Mouse (Mus musculus): ENCODE results near the gene Cap2. TPM values are rescaled to one million over a fixed set of nuclear protein-coding genes. Genes with fewer than 3 reads are reported as not detected.

Gene Cap2
- polyA plus RNA-seq, 1 experiment, result 13.5 TPM

DNA sequence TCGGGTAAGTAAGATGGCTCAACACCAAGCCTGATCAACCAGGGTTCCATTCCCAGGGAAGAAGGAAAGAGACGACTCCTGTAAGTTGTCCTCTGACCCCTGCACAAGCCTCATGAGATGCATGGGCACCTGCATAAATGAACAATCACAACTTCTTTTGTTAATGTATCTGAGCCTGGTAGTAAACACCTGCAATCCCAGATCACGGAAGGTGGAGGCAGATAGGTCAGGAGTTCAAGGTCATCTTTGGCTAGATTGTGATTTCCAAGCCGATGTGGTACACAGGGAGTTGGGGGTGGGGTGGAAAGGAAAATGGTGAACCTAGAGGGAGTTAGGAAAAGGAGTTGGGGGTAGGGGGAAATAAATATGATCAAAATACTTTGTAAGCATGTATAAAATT lies 131.1 kb downstream of the Cap2 start:
- DNase-seq (ENCODE audit: low read depth), result no peak

DNA sequence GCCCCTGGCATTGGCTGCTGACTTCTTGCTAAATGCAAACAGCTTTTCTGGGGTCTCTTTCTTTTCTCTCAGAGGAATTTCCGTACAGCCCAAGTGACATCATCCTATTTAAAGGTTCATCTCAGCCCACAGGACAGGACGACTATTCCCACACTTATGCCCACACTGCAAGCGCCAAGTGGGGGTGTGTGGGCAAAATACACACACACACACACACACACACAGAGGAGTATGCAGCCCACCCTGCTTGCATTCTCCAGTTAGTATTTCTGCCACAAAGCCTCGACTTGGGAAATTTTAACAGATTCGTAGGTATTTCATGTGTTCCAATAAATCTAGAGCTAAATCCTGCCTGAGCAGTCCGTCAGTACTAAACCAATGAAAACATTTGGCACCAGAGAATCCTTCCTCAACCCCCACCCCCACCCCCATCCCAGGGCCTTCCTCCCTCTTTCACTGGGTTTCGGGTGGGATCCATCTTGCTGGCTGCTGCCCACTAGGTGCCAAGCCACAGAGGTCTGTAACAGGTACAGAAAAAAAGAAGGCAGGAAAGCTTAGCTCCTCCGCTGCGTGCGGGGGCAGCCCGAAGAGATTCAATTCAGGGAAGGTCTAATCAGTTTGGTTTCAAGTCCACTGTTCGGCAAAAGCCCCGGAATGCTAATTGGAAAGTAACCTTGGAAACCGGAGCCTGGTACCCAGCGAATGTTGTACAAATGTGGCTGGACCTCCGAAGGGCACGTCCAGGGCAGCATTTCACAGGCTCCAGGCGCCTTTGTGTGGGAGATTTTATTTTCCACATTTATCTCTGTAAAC lies 131.9 kb downstream of the Cap2 start:
- DNase-seq (ENCODE audit: low read depth), result no peak

DNA sequence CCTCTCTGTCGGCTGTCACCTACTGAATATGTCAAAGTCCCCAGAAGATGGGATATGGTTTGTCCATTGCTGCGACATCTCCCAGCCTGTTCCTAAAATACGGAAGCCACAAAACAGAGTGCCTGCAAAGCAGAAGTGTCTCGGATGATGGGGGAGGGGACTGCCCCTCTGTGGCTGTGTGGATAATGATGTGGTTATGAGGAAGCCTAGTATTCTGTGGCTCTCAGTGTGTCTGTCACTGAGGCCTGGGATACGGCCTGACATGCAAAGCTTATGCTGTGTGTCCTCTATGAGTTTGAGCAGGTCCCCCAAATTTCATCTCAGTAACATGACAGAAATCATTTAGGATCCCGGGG lies 132.5 kb downstream of the Cap2 start:
- no peak for DNase-seq (ENCODE audit: low read depth)

DNA sequence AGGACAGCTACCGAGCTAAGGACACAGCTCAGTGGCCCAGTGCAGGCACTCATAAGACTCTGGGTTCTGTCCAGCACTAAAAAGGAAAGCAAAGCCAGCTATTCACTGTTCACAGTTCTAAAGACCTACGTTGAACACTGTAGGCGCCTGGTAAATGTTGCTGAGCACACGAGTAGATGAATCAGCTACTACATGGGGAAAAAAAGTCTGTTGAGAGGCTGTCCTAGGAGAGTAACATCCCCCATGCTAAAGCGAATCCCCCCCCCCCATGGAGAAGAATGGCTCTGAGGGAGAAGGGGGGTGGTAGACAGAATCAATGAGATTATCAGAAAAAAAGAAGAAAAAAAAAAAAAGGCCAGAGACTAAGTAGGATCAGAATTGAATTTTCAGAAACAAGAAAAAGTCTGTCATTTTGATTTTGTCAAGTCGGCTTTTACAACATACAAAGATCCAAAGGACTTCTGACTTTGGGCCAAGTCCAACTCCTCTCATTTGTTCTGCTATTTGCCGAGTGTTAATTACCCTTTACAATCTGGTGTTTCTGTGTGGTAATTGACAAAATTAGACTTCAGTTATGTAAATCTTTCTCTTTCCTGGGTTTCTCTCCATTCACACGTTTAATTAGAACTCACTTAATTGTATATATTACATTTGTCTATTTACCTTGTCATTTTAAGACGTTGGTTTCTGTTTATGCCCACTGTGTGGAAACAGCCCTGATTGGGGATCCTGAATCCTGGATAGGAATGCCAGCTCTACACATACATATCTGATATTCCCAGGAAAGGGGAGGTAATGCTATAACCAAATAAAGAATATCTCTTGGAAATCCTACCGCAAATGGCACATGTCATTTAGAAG lies 139.2 kb downstream of the Cap2 start:
- DNase-seq (ENCODE audit: low read depth), result no peak

DNA sequence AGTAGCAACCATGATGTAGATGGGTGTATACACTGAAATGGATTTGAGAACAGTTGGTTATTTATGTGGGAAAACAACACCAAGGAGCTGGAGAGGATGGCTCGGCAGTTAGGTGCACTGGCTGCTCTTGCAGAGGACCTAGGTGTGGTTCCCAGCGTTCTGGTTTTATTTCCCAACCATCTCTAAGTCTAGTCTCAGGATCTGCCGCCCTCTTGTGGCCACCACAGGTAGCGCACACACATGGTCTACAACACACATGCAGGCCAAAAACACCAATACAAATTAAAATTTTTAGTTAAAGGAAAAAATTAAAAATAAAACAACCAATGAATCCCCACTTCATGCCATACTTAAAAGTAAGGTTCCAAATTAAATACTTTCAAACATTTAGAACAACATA lies 140.7 kb downstream of the Cap2 start:
- DNase-seq (ENCODE audit: low read depth), result no peak

DNA sequence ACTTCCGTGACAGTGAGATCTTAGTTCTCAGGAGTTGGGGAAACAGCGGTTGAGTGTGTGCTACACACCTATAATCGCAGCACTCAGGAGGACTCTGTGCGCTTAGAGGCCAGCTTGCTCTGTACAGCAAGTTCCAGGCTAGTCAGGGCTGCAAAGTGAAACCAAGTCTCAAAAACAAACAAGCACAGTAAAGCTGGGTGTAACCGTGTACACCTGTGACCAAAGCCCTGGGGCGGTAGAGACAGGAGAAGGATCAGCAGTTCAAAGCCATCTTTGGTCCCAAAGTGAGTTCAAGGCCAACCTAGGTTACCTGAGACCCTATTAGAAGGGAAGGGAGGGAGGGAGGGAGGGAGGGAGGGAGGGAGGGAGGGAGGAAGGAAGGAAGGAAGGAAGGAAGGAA lies 142.5 kb downstream of the Cap2 start:
- DNase-seq (ENCODE audit: low read depth), result no peak

DNA sequence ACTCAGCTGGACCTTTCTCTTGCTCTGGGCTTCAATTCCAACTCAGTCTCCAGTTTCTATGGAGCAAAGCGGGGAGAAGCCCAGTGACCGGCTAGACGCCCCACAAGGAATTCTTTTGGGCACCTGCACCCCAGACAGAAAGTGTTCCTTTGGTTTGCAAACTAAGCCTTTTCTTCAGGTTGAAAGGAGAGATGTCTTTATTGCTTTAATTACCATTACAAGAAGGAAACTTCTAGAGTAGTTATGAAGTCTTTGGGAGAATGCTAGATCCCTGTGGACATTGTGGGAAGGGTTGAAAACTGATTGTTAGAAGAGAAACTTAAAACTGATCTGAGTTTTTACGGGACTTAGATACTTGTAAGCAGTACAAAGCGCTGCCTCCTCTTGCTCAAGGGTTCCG lies 143.8 kb downstream of the Cap2 start:
- DNase-seq (ENCODE audit: low read depth), result no peak

DNA sequence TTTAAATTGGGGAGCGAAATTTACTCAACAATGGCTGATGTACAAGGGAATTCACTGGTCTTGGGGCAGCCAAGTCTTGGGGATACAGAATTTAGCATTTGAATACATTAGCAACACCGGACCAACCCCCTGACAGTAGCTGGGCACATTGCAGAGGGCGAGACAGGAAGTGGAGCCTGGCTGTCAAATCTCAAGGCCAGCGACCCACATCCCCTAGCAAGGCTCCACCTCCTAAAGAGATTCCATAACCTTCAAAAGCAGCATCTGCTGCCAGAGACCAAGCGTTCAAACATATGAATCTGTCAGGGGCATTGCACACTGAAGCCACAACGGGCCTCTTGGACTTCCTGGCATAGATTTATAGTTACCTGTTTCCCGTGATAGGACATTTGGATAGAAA lies 150.2 kb downstream of the Cap2 start:
- DNase-seq (ENCODE audit: low read depth), result no peak

DNA sequence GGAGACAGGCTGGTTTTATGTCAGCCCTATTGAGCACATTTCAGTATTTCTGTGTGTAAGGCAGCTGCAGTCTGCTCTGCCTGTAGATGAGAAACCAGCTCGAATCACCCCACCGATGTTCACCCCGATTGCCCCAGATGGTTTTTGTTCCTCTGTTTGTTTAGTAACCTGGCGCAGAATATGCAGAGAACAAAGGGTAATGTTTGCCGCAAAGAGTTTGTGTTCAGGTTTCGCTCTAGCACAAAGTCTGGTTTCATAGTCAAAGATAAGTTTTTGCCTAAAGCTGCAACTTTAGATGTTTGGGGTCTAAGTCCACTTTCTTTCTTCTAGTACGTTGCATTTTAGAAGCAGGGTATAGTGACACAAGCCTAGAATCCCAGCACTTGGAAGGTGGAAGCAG lies 151.0 kb downstream of the Cap2 start:
- no peak for DNase-seq (ENCODE audit: low read depth)

DNA sequence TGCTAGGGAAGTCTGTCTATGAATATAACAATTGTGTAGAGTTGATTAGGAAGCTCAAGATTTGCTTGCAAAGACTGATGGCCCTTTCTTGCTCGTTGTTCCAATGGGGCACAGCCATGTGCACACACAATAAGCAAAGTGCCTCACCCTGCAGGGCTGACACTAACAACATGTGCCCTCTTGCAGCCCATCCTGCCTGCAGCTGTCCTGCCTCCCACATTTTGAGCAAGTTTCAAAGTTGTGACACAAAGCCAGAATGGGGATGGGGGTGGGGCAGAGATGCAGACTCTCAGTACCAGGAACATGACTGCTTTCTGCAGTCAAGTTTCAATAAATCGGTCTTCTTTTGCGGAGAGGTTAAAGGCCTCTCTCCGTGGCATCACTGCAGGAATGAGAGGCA lies 152.0 kb downstream of the Cap2 start:
- no peak for DNase-seq (ENCODE audit: low read depth)

DNA sequence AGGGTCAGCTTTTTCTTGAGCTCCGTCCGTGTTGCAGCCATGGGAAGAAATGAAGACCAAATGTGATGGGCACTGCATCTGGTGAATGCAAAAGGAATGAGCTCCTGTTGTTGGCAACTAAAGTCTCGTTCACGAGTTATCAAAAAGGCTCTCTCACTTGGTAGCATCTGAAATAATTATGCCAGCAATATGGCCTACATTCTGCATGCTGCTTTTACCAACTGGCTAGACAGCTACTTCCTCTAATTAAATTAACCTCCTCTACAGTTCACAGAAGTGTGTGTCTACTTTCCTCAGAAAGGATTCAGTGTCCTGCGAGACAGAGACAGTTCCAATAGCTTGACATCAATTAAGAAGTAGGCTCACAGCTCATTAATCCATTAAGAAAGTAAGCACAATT lies 152.9 kb downstream of the Cap2 start:
- DNase-seq (ENCODE audit: low read depth), result no peak

DNA sequence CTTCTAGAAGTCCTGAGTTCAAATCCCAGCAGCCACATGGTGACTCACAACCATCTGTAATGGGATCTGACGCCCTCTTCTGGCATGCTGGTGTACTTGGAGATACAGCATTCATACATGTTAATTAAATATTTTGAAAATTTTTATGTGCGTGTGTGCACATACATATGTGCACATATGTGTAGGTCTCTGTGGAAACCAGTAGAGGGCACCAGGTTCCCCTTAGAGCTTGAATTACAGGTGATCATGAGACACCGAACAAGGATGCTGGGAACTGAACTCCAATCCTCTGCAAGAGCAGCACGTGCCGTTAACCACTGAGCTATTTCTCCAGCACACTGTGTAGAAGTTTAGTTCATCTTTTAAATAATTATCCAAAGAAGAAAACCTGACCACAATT lies 157.6 kb downstream of the Cap2 start:
- no peak for DNase-seq (ENCODE audit: low read depth)

DNA sequence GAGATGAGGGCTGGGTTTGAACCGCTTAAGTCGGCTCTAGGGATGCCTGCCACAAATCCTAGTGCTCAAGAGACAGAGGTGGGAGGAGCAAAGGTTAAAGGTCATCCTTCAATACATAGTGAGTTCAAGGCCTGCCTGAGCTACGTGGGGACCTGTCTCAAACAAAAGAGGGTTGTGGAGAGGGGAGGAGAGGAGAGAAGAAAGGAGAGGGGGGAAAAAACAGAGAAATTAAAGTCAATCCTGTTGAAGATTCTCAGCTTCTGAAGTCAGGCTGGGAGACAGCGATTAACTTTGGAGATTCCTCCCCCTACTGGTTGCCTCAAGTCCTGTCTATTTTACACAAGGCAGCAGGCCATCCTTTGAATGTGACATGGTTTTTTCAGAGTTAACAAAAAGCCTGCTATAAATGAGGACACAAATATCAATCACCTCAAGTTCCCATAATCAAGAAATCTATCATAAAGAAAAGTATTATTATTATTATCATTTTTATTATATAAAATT lies 161.9 kb downstream of the Cap2 start:
- DNase-seq (ENCODE audit: low read depth), result no peak

DNA sequence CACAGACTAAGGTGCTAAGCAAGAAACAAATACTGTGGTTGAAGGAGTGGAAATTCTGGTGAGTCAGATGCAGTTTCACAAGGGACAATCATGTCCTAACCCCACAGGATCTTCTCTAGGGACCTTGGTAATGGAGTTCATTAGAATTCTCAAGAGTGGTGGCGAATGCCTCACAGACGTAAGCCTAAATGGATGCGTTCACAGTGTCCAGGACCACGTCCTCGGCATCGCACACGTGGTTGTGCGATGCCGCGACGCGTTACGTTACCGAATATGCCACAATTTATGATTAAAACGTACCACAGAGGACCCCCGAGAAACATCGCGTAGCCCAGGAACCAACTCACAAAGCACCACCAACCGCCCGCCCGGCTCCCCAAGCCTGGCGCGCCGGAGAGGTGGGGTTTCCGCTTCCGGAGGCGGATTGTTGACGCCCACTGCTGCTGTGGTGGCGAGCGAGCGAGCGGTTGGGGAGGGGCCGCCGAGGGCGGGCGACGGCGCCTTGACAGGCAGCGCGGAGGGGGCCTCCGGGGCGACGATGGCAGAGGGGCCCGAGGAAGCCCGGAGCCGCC lies 167.5 kb downstream of the Cap2 start, which contains the start of gene Fam8a1:
Gene Fam8a1 (plus strand): TSS at position 475 of the 572 bp plus-strand sequence.
- DNase-seq (ENCODE audit: low read depth), result peak; percentile 37

DNA sequence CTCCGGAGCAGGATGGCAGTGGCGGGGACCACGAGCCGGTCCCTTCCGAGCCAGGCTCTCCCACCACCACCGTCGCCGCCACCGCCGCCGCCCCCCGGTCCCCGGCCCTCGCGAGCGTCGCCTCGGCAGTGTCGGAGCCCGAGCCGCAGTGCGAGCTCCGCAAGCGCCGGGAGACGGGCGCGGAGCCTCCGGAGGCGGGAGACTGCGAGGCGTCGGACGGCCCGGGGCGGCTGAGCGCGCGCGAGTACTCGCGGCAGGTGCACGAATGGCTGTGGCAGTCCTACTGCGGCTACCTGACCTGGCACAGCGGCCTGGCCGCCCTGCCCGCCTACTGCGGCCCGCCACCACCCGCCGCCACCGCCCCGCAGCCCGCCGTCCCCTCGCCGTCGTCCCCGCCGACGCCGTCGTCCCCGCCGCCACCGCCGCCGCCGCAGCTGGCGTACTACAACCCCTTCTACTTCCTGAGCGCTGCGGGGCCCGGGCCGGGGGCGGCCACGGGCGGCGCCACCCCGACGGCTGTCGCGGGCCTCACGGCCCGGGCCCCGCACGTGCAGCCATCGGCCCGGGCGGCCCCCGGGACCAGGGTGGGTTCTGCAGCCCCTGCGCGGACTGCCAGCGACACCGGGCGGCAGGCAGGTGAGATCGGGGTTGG lies 168.1 kb downstream of the Cap2 start:
- no peak for DNase-seq (ENCODE audit: low read depth)

DNA sequence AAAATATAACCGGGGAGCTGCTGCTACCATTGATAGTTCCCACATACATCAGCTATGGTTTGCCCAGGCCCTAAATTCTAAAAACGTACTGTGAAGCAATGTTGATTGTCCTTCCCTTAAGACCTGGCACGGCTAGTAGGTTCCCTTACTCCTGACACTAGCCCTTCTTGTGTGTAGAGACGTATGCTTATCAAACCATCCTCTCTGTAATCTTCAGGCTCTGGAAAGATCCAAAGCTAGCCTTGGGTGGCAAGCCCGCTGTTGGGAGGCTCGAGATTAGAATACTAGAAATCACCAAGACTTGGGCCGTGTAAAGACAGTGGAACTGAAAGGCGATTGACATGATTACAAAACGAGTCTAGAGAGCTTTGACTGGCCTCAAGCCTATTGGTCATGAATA lies 168.9 kb downstream of the Cap2 start:
- no peak for DNase-seq (ENCODE audit: low read depth)

DNA sequence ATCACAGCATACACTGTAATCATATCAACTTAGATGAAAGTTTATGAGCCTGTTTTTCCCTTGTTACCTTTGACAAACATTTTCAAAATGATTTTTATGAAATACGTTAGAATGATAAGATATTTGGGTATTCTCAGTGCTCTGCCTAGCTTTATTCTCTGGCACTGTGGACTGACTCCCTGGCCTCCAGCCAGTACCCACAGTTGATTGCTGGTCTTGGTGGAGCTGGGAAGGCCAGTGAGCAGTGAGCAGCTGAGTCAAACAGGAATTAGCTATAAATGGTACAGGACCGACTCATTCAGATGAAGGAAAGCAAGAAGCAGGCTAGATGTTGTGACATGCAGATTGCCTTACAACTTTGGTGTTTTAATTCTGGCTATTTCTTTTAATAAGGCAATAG lies 173.0 kb downstream of the Cap2 start:
- DNase-seq (ENCODE audit: low read depth), result no peak

DNA sequence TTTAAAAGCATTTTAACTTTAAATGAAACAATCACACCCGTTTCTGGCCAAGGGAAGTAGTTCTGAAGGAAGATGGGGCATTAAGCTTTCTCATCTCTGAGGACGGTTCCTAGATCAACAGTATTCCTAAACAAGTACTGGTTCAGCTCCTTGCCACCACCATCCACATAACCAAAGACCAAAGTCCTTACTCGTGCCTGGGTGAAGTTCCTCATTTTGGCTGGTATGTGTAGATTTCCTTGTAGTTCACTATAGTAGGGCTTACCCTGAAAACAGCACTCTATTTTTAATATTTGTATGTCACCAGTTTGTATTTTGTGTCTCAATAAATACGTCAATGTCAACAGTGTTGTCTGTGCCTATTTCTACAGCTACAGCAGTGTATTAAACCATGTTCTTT lies 176.1 kb downstream of the Cap2 start:
- no peak for DNase-seq (ENCODE audit: low read depth)

DNA sequence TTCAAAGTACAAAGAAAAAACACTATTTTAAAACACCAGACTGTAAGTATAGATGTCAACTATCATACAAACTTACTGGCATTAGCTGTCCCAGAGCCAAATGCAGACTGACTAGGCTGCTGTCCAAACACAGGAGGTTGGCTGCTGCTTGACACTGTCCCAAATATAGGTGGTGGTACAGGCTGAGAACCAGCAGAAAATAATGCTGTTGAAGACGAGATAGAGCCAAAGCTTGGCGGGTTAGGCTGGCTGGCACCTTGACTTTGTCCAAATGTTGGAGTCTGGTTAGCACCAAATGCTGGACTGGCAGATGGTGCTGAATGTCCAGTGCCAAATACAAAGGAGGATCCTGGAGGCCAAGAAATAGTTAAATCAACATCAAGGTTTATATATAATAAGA lies 181.3 kb downstream of the Cap2 start:
- no peak for DNase-seq (ENCODE audit: low read depth)

DNA sequence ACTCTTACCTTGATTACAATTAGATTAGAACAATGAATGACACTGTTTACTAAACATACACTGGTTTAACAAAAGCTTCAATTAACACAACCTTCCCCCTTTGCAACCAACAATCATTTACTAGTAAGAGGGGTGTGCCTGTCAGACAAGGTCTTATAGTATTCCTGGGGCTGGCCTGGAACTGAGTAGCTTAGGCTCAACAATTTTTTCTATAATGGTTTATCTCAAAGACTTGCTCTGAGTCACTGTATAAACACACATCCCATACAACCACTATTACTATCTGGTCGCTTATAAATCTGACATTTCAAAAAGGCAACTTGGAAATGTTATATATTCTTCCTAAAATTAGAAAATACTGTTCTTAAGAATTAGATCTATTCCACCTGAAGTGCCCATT lies 181.7 kb downstream of the Cap2 start:
- DNase-seq (ENCODE audit: low read depth), result no peak

DNA sequence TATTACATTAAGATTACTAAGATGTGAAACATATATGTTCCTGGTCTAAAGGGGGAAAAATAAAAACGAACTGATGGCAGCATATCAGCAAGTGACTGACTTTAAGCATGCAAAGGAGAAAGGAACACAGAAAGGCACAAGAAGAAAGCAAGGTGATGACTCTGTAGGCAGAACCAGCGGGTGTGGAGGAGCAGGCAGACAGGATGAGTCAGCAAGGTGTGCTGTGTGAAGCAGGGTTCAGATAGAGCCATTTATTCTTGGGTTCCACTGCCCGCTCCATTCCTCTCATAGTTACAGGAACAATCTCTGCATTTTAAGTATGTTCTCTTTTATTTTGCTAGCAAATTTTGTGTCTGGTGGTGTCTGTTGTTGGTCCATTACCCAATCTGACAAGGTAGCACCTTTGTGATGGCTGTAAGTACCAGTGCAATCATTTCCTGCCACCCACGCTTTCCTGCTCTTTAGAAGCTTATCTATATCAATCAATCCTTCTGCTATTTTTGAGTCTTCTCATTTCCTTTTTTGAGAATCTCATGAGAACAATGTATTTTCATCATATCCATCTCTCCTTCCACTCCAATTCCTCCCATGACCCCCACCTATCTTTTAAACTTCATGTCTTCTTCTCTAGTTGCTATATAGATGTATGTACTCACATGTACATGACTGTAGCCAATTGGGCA lies 189.1 kb downstream of the Cap2 start:
- no peak for DNase-seq (ENCODE audit: low read depth)

Measured in gonadal fat pad, adult 2 months (tissue).